Mouse (Mus musculus): Measurements from ENCODE around the gene Katnbl1. TPM values are rescaled to one million over a fixed set of nuclear protein-coding genes. Genes with fewer than 3 reads are reported as not detected.

Gene Katnbl1
- polyA plus RNA-seq, 1 experiment from 2014 or later, result 22.4 TPM

Other genes with a start within 250 kb of the Katnbl1 start
- not detected in 3 replicates for gene Olfr1316, start 244.2 kb upstream of the Katnbl1 start, polyA plus RNA-seq (2018)
- not detected in 3 replicates for gene Olfr1317, start 238.9 kb upstream of the Katnbl1 start, polyA plus RNA-seq (2018)
- gene Olfr1318, start 225.0 kb upstream of the Katnbl1 start, polyA plus RNA-seq (2018), result not detected in 3 replicates
- 1.1 to 3.9 TPM (median 1.3 TPM) in 3 replicates for gene Lpcat4, start 139.7 kb upstream of the Katnbl1 start, polyA plus RNA-seq (2018)
- not detected in 3 replicates for gene Nutm1, start 119.9 kb upstream of the Katnbl1 start, polyA plus RNA-seq (2018)
- 25.1 to 47.5 TPM (median 39.2 TPM) in 3 replicates for gene Nop10, start 117.3 kb upstream of the Katnbl1 start, polyA plus RNA-seq (2018)
- gene Slc12a6, start 113.4 kb upstream of the Katnbl1 start, polyA plus RNA-seq (2018), result 52.8 to 66.8 TPM (median 65.3 TPM) in 3 replicates
- 2.3 to 3.1 TPM (median 2.4 TPM) in 3 replicates for gene Gm21985, start 112.9 kb upstream of the Katnbl1 start, polyA plus RNA-seq (2018)
- gene Emc4, start 11.2 kb upstream of the Katnbl1 start, polyA plus RNA-seq (2018), result 56.0 to 89.0 TPM (median 56.6 TPM) in 3 replicates
- 17.8 to 28.1 TPM (median 22.4 TPM) in 3 replicates for gene Emc7, start 75.8 kb downstream of the Katnbl1 start, polyA plus RNA-seq (2018)
- not detected in 3 replicates for gene Chrm5, start 101.6 kb downstream of the Katnbl1 start, polyA plus RNA-seq (2018)
- 6.6 to 10.9 TPM (median 10.6 TPM) in 3 replicates for gene Aven, start 113.8 kb downstream of the Katnbl1 start, polyA plus RNA-seq (2018)